ENCODE assay signal across 8 mouse cellular contexts in the genomic region with DNA sequence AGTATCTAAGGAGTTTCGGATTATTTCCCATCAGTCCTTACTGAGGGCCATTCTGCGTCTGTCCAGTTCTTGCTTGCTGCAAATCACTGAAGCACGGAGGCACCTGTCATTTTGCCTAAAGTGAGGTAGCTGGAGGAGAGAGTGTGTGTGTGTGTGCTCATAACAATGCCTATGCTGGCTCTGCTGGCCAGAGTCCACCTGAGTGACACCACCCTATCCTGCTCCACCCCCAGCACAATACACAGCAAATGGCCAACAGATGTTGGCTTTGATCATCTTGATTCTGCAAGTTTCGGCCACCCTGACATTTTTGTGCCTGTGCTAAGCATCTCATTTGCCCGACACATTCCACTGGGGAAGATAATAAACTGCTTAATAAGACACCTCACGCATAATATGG. TPM values are rescaled to one million over a fixed set of nuclear protein-coding genes. Genes with fewer than 3 reads are reported as not detected.
DNase-seq lines count a peak whose midpoint lies in the region; ATAC-seq lines count a peak whose summit lies in the region.

No protein-coding gene starts in this region.

- H3K9ac ChIP-seq in embryonic facial prominence, embryonic 12.5 days = no peak overlapping the region
- H3K9ac ChIP-seq in intestine, embryonic 14.5 days (ENCODE audit: low read length) = no peak overlapping the region

- no peak overlapping the region for H3K27ac ChIP-seq in embryonic facial prominence, embryonic 12.5 days
- no peak overlapping the region for H3K27ac ChIP-seq in intestine, embryonic 14.5 days (ENCODE audit: low read depth)
- H3K27ac ChIP-seq in midbrain, embryonic 10.5 days (replicated peaks) = peak overlapping the region; percentile 97; the same call in 1 of the 2 replicates

- H3K4me3 ChIP-seq in embryonic facial prominence, embryonic 12.5 days = 0 out of 2 replicates have a peak overlapping the region, but pooled peaks have one; percentile 74
- H3K4me3 ChIP-seq in intestine, embryonic 14.5 days (ENCODE audit: low read depth, low read length) = no peak overlapping the region
- peak overlapping the region; percentile 89 for H3K4me3 ChIP-seq in midbrain, embryonic 10.5 days

- peaks cover 34% of the 10 kb centered on the region for H3K4me1 ChIP-seq in embryonic facial prominence, embryonic 12.5 days
- H3K4me1 ChIP-seq in intestine, embryonic 14.5 days (replicated peaks; ENCODE audit: control insufficient read depth, insufficient read depth, low read length) = peaks cover 26% of the 10 kb centered on the region
- peaks cover 65% of the 10 kb centered on the region for H3K4me1 ChIP-seq in midbrain, embryonic 10.5 days

- no peak for ATAC-seq in embryonic facial prominence, embryonic 12.5 days (ENCODE audit: insufficient number of reproducible peaks, insufficient read depth, low FRiP score, low TSS enrichment)
- no peak for ATAC-seq in intestine, embryonic 14.5 days (replicated peaks; ENCODE audit: low FRiP score, low TSS enrichment, low read depth)

- DNase-seq in heart, adult 11 months = peak; percentile 97
- DNase-seq in heart, postnatal 4 days = no peak
- no peak for DNase-seq in intestine, embryonic 14.5 days (ENCODE audit: low spot score)
- DNase-seq in midbrain, embryonic 10.5 days (ENCODE audit: low spot score) = no peak
- no peak for DNase-seq in urinary bladder, postnatal 36 days (ENCODE audit: low spot score in 2 of 2)
- DNase-seq in adrenal gland, adult 8-10 months = no peak
- no peak for DNase-seq in cerebellum, adult 8-10 months

- no peaks in the 10 kb centered on the region for H3K36me3 ChIP-seq in embryonic facial prominence, embryonic 12.5 days
- 0 out of 2 replicates have a peak, but pooled peaks cover 5% of the 10 kb centered on the region for H3K36me3 ChIP-seq in intestine, embryonic 14.5 days (ENCODE audit: control insufficient read depth, insufficient read depth, low read length)
- peaks cover 25% of the 10 kb centered on the region for H3K36me3 ChIP-seq in midbrain, embryonic 10.5 days

- peak overlapping the region; percentile 60 for H3K4me2 ChIP-seq in embryonic facial prominence, embryonic 12.5 days (replicated peaks)
- H3K4me2 ChIP-seq in intestine, embryonic 14.5 days (ENCODE audit: low read length) = peak overlapping the region; percentile 76

- peaks cover 13% of the 10 kb centered on the region for H3K27me3 ChIP-seq in embryonic facial prominence, embryonic 12.5 days
- H3K27me3 ChIP-seq in intestine, embryonic 14.5 days (replicated peaks; ENCODE audit: control insufficient read depth, insufficient read depth, low read length) = 0 out of 2 replicates have a peak, but pooled peaks cover 4% of the 10 kb centered on the region
- H3K27me3 ChIP-seq in midbrain, embryonic 10.5 days (ENCODE audit: low read depth, poor library complexity, severe bottlenecking) = peaks cover 24% of the 10 kb centered on the region

- H3K9me3 ChIP-seq in embryonic facial prominence, embryonic 12.5 days = no peaks in the 10 kb centered on the region
- no peaks in the 10 kb centered on the region for H3K9me3 ChIP-seq in intestine, embryonic 14.5 days (ENCODE audit: control insufficient read depth, low read length)
- no peaks in the 10 kb centered on the region for H3K9me3 ChIP-seq in midbrain, embryonic 10.5 days (replicated peaks)

- 65% methylated on average over 6 of the region's 6 CpGs for WGBS in embryonic facial prominence, embryonic 12.5 days
- 80% methylated on average over 6 of the region's 6 CpGs for WGBS in intestine, embryonic 14.5 days
- 81% methylated on average over 6 of the region's 6 CpGs for WGBS in midbrain, embryonic 10.5 days

RNA-seq across cellular contexts. Expression of gene Fam110a, which starts 1.5 kb away (rescaled TPM):
- total RNA-seq in heart, postnatal 4 days (2021) = 1 to 10 TPM; 8.2 to 8.6 TPM
- polyA plus RNA-seq in embryonic facial prominence, embryonic 12.5 days (2016; fragmentation: Nextera tagmentation; extraction: Ambion mirVana) = 34.6 and 36.2 TPM in 2 replicates
- polyA plus RNA-seq in intestine, embryonic 14.5 days (2014; fragmentation: Nextera tagmentation; extraction: Ambion mirVana) = 22.8 and 24.8 TPM in 2 replicates
- 79.8 and 108 TPM in 2 replicates for polyA plus RNA-seq in midbrain, embryonic 10.5 days (2016; fragmentation: Nextera tagmentation; extraction: Ambion mirVana)
- 10 to 100 TPM; 13.7 to 15.1 (median 14.1) TPM for total RNA-seq in adrenal gland, adult 8-10 months (2022)

RNA-seq across cellular contexts. Expression of gene Slc52a3, which starts 17.8 kb away (rescaled TPM):
- 1 to 10 TPM; 1.4 to 1.5 TPM for total RNA-seq in heart, postnatal 4 days (2021)
- polyA plus RNA-seq in embryonic facial prominence, embryonic 12.5 days (2016; fragmentation: Nextera tagmentation; extraction: Ambion mirVana) = 1.2 TPM in 2 replicates
- 1.8 and 2.0 TPM in 2 replicates for polyA plus RNA-seq in intestine, embryonic 14.5 days (2014; fragmentation: Nextera tagmentation; extraction: Ambion mirVana)
- 0.81 and 0.87 TPM in 2 replicates for polyA plus RNA-seq in midbrain, embryonic 10.5 days (2016; fragmentation: Nextera tagmentation; extraction: Ambion mirVana)
- 1 to 10 TPM; 1.8 to 4.4 (median 3.3) TPM for total RNA-seq in adrenal gland, adult 8-10 months (2022)
